Mouse (Mus musculus): Measurements from ENCODE around the gene Sult6b2. TPM values are rescaled to one million over a fixed set of nuclear protein-coding genes. Genes with fewer than 3 reads are reported as not detected.

Gene Sult6b2
- polyA plus RNA-seq, 1 experiment from 2014 or later, result not detected

DNA sequence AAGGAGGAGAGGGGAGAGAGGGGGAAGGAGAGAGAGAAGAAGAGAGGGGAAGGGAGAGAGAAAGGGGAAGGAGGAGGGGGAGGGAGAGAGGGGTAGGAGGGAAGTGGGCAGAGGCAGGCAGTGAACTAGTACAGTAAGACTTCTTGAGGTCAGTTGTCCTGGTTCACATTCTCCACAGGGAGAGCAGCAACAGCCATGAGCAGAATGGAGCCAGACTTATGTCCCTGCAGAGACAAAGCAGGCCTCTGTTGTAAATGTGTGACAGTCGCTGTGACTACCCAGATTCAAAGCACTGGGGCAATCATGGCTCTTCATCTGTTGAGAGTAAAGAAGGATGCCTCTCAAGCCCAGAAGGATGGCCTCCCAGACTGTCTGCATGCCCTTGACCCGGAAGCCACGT lies 27.4 kb upstream of the Sult6b2 start:
- no peaks in the 10 kb centered on the region for H3K36me3 ChIP-seq
- WGBS, result 82% methylated on average over 3 of the region's 3 CpGs
- no peak for ATAC-seq (ENCODE audit: low FRiP score, low read depth)

DNA sequence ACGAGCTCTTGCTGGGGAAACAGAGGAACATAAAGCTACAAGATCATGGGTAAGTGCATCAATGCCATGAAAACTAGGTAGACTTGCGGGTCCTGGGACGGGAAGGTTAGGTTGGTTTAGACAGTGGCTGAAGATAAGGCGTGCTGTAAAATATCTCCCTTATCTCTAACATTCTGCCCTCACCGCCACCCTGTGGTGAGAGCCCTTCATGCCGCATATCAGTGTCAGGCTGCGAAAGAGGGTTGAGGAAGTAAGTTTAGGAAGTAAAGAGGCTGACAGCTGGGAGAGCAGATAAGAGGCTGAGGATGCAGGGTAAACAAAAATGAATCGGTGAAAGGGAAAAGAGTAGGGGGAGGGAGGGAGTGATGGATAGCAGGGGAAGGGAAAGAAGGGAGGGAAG lies 26.9 kb upstream of the Sult6b2 start:
- H3K4me2 ChIP-seq (replicated peaks), result no peak overlapping the region
- no peak overlapping the region for H3K27ac ChIP-seq (replicated peaks)
- H3K27me3 ChIP-seq, result no peaks in the 10 kb centered on the region
- H3K4me3 ChIP-seq, result no peak overlapping the region
- H3K9me3 ChIP-seq, result no peaks in the 10 kb centered on the region
- peaks cover 5% of the 10 kb centered on the region; the same call in 1 of the 2 replicates for H3K4me1 ChIP-seq
- 62% methylated on average over 8 of the region's 8 CpGs for WGBS
- H3K9ac ChIP-seq (replicated peaks), result no peak overlapping the region
- no peak for ATAC-seq (ENCODE audit: low FRiP score, low read depth)
- no peaks in the 10 kb centered on the region for H3K36me3 ChIP-seq

More for the DNA sequence above, 27.4 kb upstream of the Sult6b2 start:
- Histone ChIP-seq H3K4me1 (peaks cover 5% of the 10 kb centered on the region; the same call in 1 of the 2 replicates), H3K27ac (replicated peaks) (no peak overlapping the region), H3K27me3 (no peaks in the 10 kb centered on the region), H3K9me3 (no peaks in the 10 kb centered on the region), H3K4me2 (replicated peaks) (no peak overlapping the region), H3K4me3 (no peak overlapping the region), H3K9ac (replicated peaks) (no peak overlapping the region)

DNA sequence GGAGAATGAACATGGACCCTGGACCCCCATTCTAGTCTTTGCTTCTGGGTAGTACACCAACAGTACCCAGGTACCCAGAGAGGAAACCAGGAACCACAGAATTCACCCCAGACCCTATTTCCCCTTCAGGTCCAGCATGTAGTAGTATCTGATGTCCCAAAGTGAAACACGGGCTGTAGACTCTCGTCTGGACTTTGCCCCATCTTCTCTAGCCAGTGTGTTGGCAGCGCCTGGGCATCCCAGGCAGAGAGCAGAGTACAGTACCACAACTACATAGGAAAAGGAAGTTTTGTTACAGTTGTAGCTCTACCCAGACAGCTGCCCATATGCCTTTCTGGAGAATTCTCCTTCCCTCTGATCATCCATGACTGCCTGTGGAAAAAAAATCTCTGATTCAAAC lies 25.9 kb upstream of the Sult6b2 start:
- H3K27ac ChIP-seq (replicated peaks), result no peak overlapping the region
- ATAC-seq (ENCODE audit: low FRiP score, low read depth), result no peak
- WGBS, result 91% methylated on average over 3 of the region's 3 CpGs
- no peak overlapping the region for H3K4me3 ChIP-seq
- H3K9ac ChIP-seq (replicated peaks), result no peak overlapping the region
- H3K4me1 ChIP-seq, result no peaks in the 10 kb centered on the region
- H3K36me3 ChIP-seq, result no peaks in the 10 kb centered on the region
- no peak overlapping the region for H3K4me2 ChIP-seq (replicated peaks)
- H3K9me3 ChIP-seq, result no peaks in the 10 kb centered on the region
- no peaks in the 10 kb centered on the region for H3K27me3 ChIP-seq

DNA sequence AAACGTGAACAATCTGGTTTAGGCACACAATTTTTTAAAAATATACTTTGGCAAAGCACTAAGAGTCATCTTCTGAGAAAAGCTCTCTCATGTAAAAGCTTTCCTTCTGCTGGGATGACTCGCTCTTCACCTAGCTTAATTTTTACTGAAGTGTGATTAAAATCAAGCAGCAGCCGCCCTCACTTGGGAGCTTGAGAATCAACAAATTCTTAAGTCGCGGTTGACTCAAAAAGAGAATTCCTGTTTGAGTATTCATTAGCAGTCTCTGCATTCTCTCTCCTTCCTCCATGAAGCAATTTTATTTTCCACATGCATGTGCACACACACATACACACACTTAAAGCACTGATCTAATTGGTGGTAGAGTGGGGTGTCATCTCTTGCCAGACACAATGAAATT lies 21.1 kb upstream of the Sult6b2 start:
- Histone ChIP-seq H3K27me3 (no peaks in the 10 kb centered on the region), H3K36me3 (no peaks in the 10 kb centered on the region), H3K9ac (replicated peaks) (no peak overlapping the region), H3K4me3 (no peak overlapping the region), H3K9me3 (no peaks in the 10 kb centered on the region), H3K4me1 (no peaks in the 10 kb centered on the region), H3K4me2 (replicated peaks) (no peak overlapping the region), H3K27ac (replicated peaks) (no peak overlapping the region)
- WGBS, result 82% methylated on average over 5 of the region's 5 CpGs
- ATAC-seq (ENCODE audit: low FRiP score, low read depth), result no peak

- H3K4me2 ChIP-seq (replicated peaks), result no peak overlapping the region
- WGBS, result 85% methylated on average over 5 of the region's 5 CpGs
- no peaks in the 10 kb centered on the region for H3K36me3 ChIP-seq
- H3K9ac ChIP-seq (replicated peaks), result no peak overlapping the region
- ATAC-seq (ENCODE audit: low FRiP score, low read depth), result no peak
- H3K4me1 ChIP-seq, result no peaks in the 10 kb centered on the region
- no peak overlapping the region for H3K27ac ChIP-seq (replicated peaks)
- no peak overlapping the region for H3K4me3 ChIP-seq
- no peaks in the 10 kb centered on the region for H3K27me3 ChIP-seq
- H3K9me3 ChIP-seq, result no peaks in the 10 kb centered on the region
These were observed 18.9 kb upstream of the Sult6b2 start for GRCm38 (mm10) chr6:142823008-142823787.

GRCm38 (mm10) chr6:142818306-142818705 lies 14.0 kb upstream of the Sult6b2 start:
- H3K36me3 ChIP-seq, result no peaks in the 10 kb centered on the region
- WGBS, result 97% methylated on average over 10 of the region's 10 CpGs
- no peak overlapping the region for H3K4me3 ChIP-seq
- H3K9ac ChIP-seq (replicated peaks), result no peak overlapping the region
- peaks cover 7% of the 10 kb centered on the region for H3K4me1 ChIP-seq
- H3K27ac ChIP-seq (replicated peaks), result no peak overlapping the region
- H3K4me2 ChIP-seq (replicated peaks), result no peak overlapping the region
- H3K27me3 ChIP-seq, result no peaks in the 10 kb centered on the region
- H3K9me3 ChIP-seq, result no peaks in the 10 kb centered on the region
- no peak for ATAC-seq (ENCODE audit: low FRiP score, low read depth)

- Histone ChIP-seq H3K4me2 (replicated peaks) (no peak overlapping the region), H3K36me3 (no peaks in the 10 kb centered on the region), H3K4me1 (peaks cover 7% of the 10 kb centered on the region), H3K9me3 (no peaks in the 10 kb centered on the region), H3K9ac (replicated peaks) (no peak overlapping the region), H3K27ac (replicated peaks) (no peak overlapping the region), H3K27me3 (0 out of 2 replicates have a peak, but pooled peaks cover 3% of the 10 kb centered on the region), H3K4me3 (no peak overlapping the region)
- no peak for ATAC-seq (ENCODE audit: low FRiP score, low read depth)
- WGBS, result 78% methylated on average over 3 of the region's 3 CpGs
These were observed 11.2 kb upstream of the Sult6b2 start for GRCm38 (mm10) chr6:142815513-142815912.

DNA sequence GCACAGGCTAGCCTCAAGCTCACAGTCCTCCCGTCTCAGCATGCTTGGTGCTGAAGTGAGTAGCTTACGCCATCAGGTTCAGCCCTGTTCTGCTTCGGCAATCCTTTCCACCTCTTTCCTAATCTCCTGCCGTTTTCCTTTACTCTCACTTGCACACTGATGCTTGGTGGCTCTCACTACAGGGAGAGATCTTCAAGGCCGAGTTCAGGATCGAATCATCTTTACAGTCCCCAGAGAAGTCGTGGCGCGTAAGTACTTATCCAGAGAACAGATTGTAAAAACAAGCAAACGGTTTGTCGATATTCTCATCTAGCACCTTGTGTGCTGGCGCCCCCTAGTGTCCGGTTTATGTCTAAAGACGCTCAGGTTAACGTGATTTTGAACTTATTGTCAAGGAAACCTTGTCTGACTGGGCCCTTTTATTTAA lies 10.2 kb upstream of the Sult6b2 start:
- peaks cover 7% of the 10 kb centered on the region for H3K4me1 ChIP-seq
- ATAC-seq (ENCODE audit: low FRiP score, low read depth), result peak; percentile 44
- H3K9me3 ChIP-seq, result no peaks in the 10 kb centered on the region
- peak overlapping the region; percentile 53 for H3K4me2 ChIP-seq (replicated peaks)
- no peak overlapping the region for H3K27ac ChIP-seq (replicated peaks)
- 0 out of 2 replicates have a peak, but pooled peaks cover 3% of the 10 kb centered on the region for H3K27me3 ChIP-seq
- H3K36me3 ChIP-seq, result no peaks in the 10 kb centered on the region
- WGBS, result 5% methylated on average over 15 of the region's 15 CpGs
- H3K9ac ChIP-seq (replicated peaks), result peak overlapping the region; percentile 52
- peak overlapping the region; percentile 36 for H3K4me3 ChIP-seq

- H3K9ac ChIP-seq (replicated peaks), result no peak overlapping the region
These were observed 9.7 kb upstream of the Sult6b2 start for GRCm38 (mm10) chr6:142814011-142814410.

GRCm38 (mm10) chr6:142812969-142813368 lies 8.7 kb upstream of the Sult6b2 start:
- H3K4me3 ChIP-seq, result no peak overlapping the region
- 0 out of 2 replicates have a peak overlapping the region, but pooled peaks have one; percentile 5 for H3K27ac ChIP-seq (replicated peaks)
- 48% methylated on average over 5 of the region's 5 CpGs for WGBS
- H3K4me1 ChIP-seq, result peaks cover 7% of the 10 kb centered on the region
- 0 out of 2 replicates have a peak, but pooled peaks cover 3% of the 10 kb centered on the region for H3K27me3 ChIP-seq
- H3K4me2 ChIP-seq (replicated peaks), result no peak overlapping the region
- H3K9me3 ChIP-seq, result no peaks in the 10 kb centered on the region
- ATAC-seq (ENCODE audit: low FRiP score, low read depth), result peak; percentile 38; the same call in 1 of the 2 replicates
- H3K9ac ChIP-seq (replicated peaks), result no peak overlapping the region
- no peaks in the 10 kb centered on the region for H3K36me3 ChIP-seq

More at GRCm38 (mm10) chr6:142814011-142814410, 9.7 kb upstream of the Sult6b2 start:
- Histone ChIP-seq H3K36me3 (no peaks in the 10 kb centered on the region), H3K9me3 (no peaks in the 10 kb centered on the region), H3K27me3 (0 out of 2 replicates have a peak, but pooled peaks cover 3% of the 10 kb centered on the region), H3K4me3 (no peak overlapping the region), H3K4me2 (replicated peaks) (peak overlapping the region; percentile 53), H3K4me1 (peaks cover 7% of the 10 kb centered on the region), H3K27ac (replicated peaks) (no peak overlapping the region)
- ATAC-seq (ENCODE audit: low FRiP score, low read depth), result no peak
- 57% methylated on average over 10 of the region's 10 CpGs for WGBS

GRCm38 (mm10) chr6:142810239-142810638 lies 5.9 kb upstream of the Sult6b2 start:
- ATAC-seq (ENCODE audit: low FRiP score, low read depth), result no peak

DNA sequence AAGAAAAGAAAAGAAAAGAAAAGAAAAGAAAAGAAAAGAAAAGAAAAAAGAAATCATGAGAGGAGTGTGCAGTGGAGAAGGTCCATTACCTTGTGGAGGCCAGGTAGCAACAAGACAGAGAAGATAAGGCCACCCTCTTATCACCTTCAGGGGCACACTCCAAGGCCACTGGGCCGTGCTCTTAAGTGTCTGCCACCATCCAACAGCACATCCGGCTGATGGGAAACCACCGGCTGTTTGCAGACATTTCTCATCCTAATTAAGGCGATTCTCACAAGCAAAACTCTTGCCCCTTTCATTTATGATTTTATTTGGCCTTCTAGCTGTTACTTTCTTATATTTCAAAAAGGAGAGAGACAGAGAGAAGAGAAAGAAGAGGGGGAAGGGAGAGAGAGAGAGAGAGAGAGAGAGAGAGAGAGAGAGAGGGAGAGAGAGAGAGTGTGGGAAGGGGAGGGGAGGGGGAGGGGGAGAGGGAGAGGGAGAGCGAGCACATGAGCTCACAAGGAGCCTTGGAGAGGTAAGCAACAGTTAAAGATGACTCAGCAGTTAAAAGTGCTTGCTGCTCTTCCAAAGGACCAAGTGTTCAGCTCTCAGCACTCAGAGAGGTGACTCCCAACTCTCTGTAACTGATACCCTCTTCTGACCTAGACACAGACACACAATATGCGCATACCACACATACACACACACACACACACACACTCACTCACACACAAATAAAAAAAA lies 5.2 kb upstream of the Sult6b2 start:
- Histone ChIP-seq H3K4me2 (replicated peaks) (no peak overlapping the region), H3K27me3 (0 out of 2 replicates have a peak, but pooled peaks cover 3% of the 10 kb centered on the region), H3K27ac (replicated peaks) (no peak overlapping the region), H3K4me3 (no peak overlapping the region), H3K36me3 (no peaks in the 10 kb centered on the region), H3K4me1 (peaks cover 7% of the 10 kb centered on the region), H3K9me3 (no peaks in the 10 kb centered on the region), H3K9ac (replicated peaks) (no peak overlapping the region)
- WGBS, result 50% methylated on average over 6 of the region's 6 CpGs
- ATAC-seq (ENCODE audit: low FRiP score, low read depth), result no peak

More at GRCm38 (mm10) chr6:142810239-142810638, 5.9 kb upstream of the Sult6b2 start:
- Histone ChIP-seq H3K27ac (replicated peaks) (no peak overlapping the region), H3K4me2 (replicated peaks) (no peak overlapping the region), H3K36me3 (no peaks in the 10 kb centered on the region), H3K9ac (replicated peaks) (no peak overlapping the region), H3K9me3 (no peaks in the 10 kb centered on the region), H3K27me3 (0 out of 2 replicates have a peak, but pooled peaks cover 3% of the 10 kb centered on the region), H3K4me1 (peaks cover 7% of the 10 kb centered on the region), H3K4me3 (no peak overlapping the region)
- WGBS, result 62% methylated on average over 6 of the region's 6 CpGs

All from midbrain, embryonic 12.5 days (tissue).